Comparison of ENCODE assay signal across 19 mouse cellular contexts in genomic region chr10:125623836-125624235, GRCm38 (mm10).
A peak's percentile ranks its signal among the peaks of the same experiment; 100 is the strongest.
DNase-seq lines count a peak whose midpoint lies in the region; ATAC-seq lines count a peak whose summit lies in the region.
"Had no signal": no experiment of that assay in that cellular context is flagged by ENCODE, and none has a peak within 500 bp of the region (broad histone marks: within the 10 kb centered on the region; RNA-seq: fewer than 3 reads in every experiment).

No protein-coding gene starts in this region.

- H3K9ac ChIP-seq in midbrain, embryonic 15.5 days: no peak overlapping the region
- no peak overlapping the region for H3K9ac ChIP-seq in midbrain, embryonic 16.5 days (ENCODE audit: low read depth, low read length)
- no peak overlapping the region for H3K9ac ChIP-seq in forebrain, embryonic 14.5 days (ENCODE audit: low read length)
- H3K9ac ChIP-seq: embryonic facial prominence, embryonic 15.5 days; liver, embryonic 15.5 days had no signal

- intact Hi-C loops in left cerebral cortex, postnatal 10 days (cut with DNase I): no loop called here

- H3K36me3 ChIP-seq in midbrain, embryonic 15.5 days (replicated peaks): no peaks in the 10 kb centered on the region
- no peaks in the 10 kb centered on the region for H3K36me3 ChIP-seq in midbrain, embryonic 16.5 days (ENCODE audit: control insufficient read depth, insufficient read depth, low read length)
- no peaks in the 10 kb centered on the region for H3K36me3 ChIP-seq in forebrain, embryonic 14.5 days (ENCODE audit: control insufficient read depth, insufficient read depth, low read length)
- H3K36me3 ChIP-seq: embryonic facial prominence, embryonic 15.5 days; heart, embryonic 10.5 days; liver, embryonic 15.5 days had no signal

- no peaks in the 10 kb centered on the region for H3K9me3 ChIP-seq in midbrain, embryonic 15.5 days
- H3K9me3 ChIP-seq in midbrain, embryonic 16.5 days (replicated peaks; ENCODE audit: control insufficient read depth, low read length, poor library complexity, severe bottlenecking): no peaks in the 10 kb centered on the region
- H3K9me3 ChIP-seq in forebrain, embryonic 14.5 days (replicated peaks; ENCODE audit: control insufficient read depth, low read length): no peaks in the 10 kb centered on the region
- H3K9me3 ChIP-seq: embryonic facial prominence, embryonic 15.5 days; heart, embryonic 10.5 days; liver, embryonic 15.5 days had no signal

- no peak overlapping the region for H3K4me2 ChIP-seq in midbrain, embryonic 15.5 days
- no peak overlapping the region for H3K4me2 ChIP-seq in midbrain, embryonic 16.5 days (ENCODE audit: low read length)
- peak overlapping the region; percentile 2; the same call in 1 of the 2 replicates for H3K4me2 ChIP-seq in forebrain, embryonic 14.5 days (ENCODE audit: low read length)
- H3K4me2 ChIP-seq: embryonic facial prominence, embryonic 15.5 days; liver, embryonic 15.5 days had no signal

- peak; percentile 13 for DNase-seq in embryo, embryonic 10 days (ENCODE audit: low spot score)
- DNase-seq in embryo, embryonic 9.5 days (ENCODE audit: extremely low spot score): no peak
- peak; percentile 79 for DNase-seq in forebrain, embryonic 14.5 days (ENCODE audit: low spot score)
- no peak for DNase-seq in Muller cell, postnatal 12 days (ENCODE audit: inconsistent ontology term)
- no peak for DNase-seq in left cerebral cortex, postnatal 10 days (ENCODE audit: extremely low spot score in 1 of 2, low spot score in 2 of 2)
- no peak for DNase-seq in adipocyte (ENCODE audit: low spot score)
- DNase-seq: adrenal gland, postnatal 36 days; cerebellum, adult 18-20 months; cerebellum, postnatal 36 days; kidney, adult 11 months; layer of hippocampus, postnatal 36 days; thymus, postnatal 14 days had no signal

- no peak overlapping the region for H3K4me3 ChIP-seq in midbrain, embryonic 15.5 days
- no peak overlapping the region for H3K4me3 ChIP-seq in midbrain, embryonic 16.5 days (ENCODE audit: low read depth, low read length)
- H3K4me3 ChIP-seq in forebrain, embryonic 14.5 days (ENCODE audit: low read depth, low read length): no peak overlapping the region
- H3K4me3 ChIP-seq: embryonic facial prominence, embryonic 15.5 days; heart, embryonic 10.5 days; liver, embryonic 15.5 days had no signal

- 0 out of 2 replicates have a peak overlapping the region, but pooled peaks have one; percentile 4 for H3K27ac ChIP-seq in midbrain, embryonic 15.5 days
- H3K27ac ChIP-seq in midbrain, embryonic 16.5 days (ENCODE audit: low read length): no peak overlapping the region
- no peak overlapping the region for H3K27ac ChIP-seq in forebrain, embryonic 14.5 days (ENCODE audit: low read depth, low read length)
- H3K27ac ChIP-seq: embryonic facial prominence, embryonic 15.5 days; heart, embryonic 10.5 days; liver, embryonic 15.5 days had no signal

- no peaks in the 10 kb centered on the region for H3K27me3 ChIP-seq in midbrain, embryonic 15.5 days (replicated peaks)
- no peaks in the 10 kb centered on the region for H3K27me3 ChIP-seq in midbrain, embryonic 16.5 days (ENCODE audit: control insufficient read depth, insufficient read depth, low read depth, low read length)
- no peaks in the 10 kb centered on the region for H3K27me3 ChIP-seq in forebrain, embryonic 14.5 days (replicated peaks; ENCODE audit: control insufficient read depth, insufficient read depth, low read length)
- H3K27me3 ChIP-seq: embryonic facial prominence, embryonic 15.5 days; liver, embryonic 15.5 days had no signal

- no peak for ATAC-seq in midbrain, embryonic 15.5 days (replicated peaks)
- ATAC-seq in midbrain, embryonic 16.5 days: no peak
- ATAC-seq in forebrain, embryonic 14.5 days: peak; percentile 68; the same call in 1 of the 2 replicates
- ATAC-seq: lung, postnatal 0 days; Patski had no signal

- 0 out of 2 replicates have a peak, but pooled peaks cover 11% of the 10 kb centered on the region for H3K4me1 ChIP-seq in midbrain, embryonic 15.5 days
- H3K4me1 ChIP-seq in midbrain, embryonic 16.5 days (ENCODE audit: control insufficient read depth, insufficient read depth, low read length): peaks cover 4% of the 10 kb centered on the region; the same call in 1 of the 2 replicates
- H3K4me1 ChIP-seq in forebrain, embryonic 14.5 days (ENCODE audit: control insufficient read depth, insufficient read depth, low read length): 0 out of 2 replicates have a peak, but pooled peaks cover 7% of the 10 kb centered on the region
- H3K4me1 ChIP-seq: embryonic facial prominence, embryonic 15.5 days; heart, embryonic 10.5 days; liver, embryonic 15.5 days had no signal

- 13% methylated on average over 7 of the region's 7 CpGs for WGBS in midbrain, embryonic 15.5 days
- 11% methylated on average over 7 of the region's 7 CpGs for WGBS in midbrain, embryonic 16.5 days
- WGBS in forebrain, embryonic 14.5 days: 1% methylated on average over 7 of the region's 7 CpGs

Comparison
In these comparisons a context has a peak if more than half of its experiments do, and no peak if none do; other contexts are left out.
1. DNase-seq: peak in embryo, embryonic 10 days (single experiment) and forebrain, embryonic 14.5 days (single experiment); none in embryo, embryonic 9.5 days (single experiment), Muller cell, postnatal 12 days (single experiment), left cerebral cortex, postnatal 10 days (0 of 2) and adipocyte (single experiment).